Mouse (Mus musculus): ENCODE data around the gene Nfia.

- TF ChIP-seq POLR2A (IDR thresholded peaks at IDR 0.05; ENCODE audit: low read depth, low read length) = no peak
- peak; percentile 44; the same call in 1 of the 2 replicates for TF ChIP-seq CTCF (IDR thresholded peaks at IDR 0.05; ENCODE audit: borderline replicate concordance, insufficient read depth, low read length)
Measured at GRCm38 (mm10) chr4:98109064-98109463, 336.5 kb downstream of the Nfia start.

Measured in embryonic fibroblast, embryonic 13.5 days (primary cell).